Mouse (Mus musculus): Measurements from ENCODE around the gene Cdk15.

Gene Cdk15

DNA sequence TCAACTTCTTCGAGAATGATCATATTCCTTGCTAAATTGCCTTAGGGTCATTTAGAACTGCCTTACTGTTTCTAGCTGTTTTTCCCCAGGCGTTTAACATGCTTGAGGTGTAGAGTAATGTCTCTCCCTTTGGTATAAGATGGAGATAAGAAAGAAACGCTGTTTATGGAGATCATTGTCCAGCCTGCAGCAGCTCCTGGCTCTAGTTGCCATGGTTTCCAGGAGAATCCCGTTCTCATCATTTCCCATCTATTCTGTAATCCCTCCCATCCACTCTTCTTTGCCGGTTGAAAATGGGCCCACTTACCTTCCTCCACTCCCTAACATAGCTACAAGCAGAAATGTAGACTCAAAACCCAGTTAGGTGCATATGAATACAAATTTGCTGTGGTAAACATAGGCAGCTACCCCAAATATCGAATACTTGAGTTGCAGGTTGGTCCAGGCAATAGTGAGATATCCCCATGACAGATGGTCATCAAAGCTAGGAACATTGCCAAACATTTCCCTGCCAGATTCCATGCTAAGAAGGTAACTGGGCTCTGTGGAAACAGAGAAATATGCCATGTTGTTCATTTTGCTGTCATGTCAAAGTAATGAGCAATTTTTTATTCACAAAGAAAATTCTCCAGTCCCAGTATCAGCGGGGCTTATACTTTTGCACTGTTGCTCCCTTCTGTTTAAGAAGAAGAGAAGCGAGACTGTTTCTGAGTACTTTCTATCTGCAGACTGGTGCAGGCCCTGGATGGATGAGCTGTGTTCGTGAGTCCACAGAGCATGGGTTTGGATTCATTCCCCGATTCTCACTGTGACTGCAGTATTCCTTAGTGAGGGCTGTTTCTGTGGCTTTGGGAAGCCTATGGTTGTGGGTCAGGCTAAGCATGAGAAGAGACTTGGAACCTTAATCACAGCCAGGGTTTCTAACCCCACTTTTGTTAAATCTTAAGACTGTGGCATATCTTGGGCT lies 55.8 kb downstream of the Cdk15 start:
- TF ChIP-seq GATA4 (IDR thresholded peaks at IDR 0.05; ENCODE audit: insufficient replicate concordance, low read length) = no peak

DNA sequence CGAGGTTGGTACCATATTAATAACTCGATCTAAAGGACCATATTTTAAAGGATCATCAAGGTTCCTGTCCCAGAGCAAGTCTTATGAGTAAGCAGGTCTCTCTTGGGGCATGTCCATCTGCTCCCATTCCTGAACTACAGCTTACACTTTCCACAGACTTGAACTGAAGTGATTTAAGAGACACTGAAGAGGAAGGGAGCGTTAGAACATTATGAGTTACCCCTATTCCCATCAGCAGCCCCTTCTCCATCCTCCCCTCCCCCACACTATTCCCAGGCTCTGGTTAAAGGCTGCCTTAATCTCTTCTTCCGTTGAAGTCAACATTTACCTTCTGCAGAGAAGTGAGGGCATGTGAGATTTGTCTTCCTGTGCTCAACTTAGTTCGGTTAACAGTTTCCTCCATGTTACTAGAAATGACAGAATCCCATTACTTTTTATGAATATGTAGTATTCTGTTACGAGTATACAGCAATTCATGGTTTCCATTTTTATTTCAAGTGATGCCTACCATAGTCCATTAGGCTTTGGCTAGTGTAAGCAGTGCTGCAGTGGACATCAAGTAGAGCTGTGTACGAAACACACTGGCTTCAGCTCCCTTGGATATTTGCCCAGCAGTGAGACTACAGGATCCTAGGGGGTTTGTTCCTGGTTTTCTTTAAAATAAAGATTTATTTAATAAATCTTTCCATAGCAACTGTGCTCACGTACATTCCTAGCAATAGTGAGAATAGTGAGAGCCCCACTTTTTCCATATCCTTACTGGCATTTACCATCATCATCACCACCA lies 56.6 kb downstream of the Cdk15 start:
- TF ChIP-seq GATA4 (IDR thresholded peaks at IDR 0.05; ENCODE audit: insufficient replicate concordance, low read length) = no peak

DNA sequence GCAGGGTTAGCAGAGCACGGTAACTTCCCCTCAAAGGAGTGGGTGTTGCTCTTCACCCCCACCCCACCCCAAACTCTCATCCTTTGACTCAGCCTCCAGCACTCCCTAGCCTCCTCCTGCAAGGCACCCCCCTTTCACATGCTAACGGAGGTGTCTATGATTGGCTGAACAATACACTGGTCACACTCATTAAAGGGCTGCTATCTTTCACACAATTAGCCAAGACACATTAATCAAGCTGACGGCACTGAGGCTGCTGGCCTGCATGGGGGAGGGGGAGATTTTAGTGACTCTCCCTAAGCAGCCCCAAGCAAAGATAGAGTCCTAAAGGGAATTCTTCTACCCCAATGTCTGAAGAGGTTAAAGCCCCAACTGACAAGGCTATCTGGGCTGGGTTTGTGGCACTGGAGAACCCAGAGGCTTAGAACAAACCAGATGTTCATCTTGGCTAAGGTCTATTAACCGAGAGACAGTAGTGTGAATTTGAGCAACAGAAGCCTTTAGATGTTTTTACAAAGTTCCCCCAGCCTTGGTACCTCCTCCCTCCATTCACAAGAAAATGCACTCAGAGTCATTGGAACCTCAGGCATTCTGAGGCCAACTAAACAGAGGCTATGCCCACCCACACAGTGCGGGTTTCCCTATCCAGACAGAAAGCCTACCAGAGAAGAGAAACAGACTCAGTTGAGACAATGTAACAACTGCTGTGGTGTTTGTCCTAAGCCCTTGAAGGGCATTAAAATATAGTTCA lies 58.5 kb downstream of the Cdk15 start:
- no peak for TF ChIP-seq GATA4 (IDR thresholded peaks at IDR 0.05; ENCODE audit: insufficient replicate concordance, low read length)

DNA sequence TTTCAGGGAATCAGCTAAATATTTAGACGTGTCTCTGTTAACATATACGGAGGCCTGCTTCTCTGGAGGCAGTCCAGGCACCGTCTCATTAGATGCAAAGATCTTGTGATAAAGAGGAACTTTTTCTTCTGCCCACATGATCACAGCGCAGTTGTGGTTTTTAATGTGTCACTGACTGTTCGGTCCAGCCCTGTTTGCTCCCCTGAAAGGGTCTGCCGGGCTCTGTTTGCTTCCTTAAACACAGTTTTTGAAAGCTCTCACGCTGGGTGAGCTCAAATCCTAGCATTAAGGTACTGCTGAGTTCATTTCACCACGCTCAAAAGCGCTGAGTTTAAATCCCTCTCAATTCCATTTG lies 59.3 kb downstream of the Cdk15 start:
- TF ChIP-seq GATA4 (IDR thresholded peaks at IDR 0.05; ENCODE audit: insufficient replicate concordance, low read length) = no peak

DNA sequence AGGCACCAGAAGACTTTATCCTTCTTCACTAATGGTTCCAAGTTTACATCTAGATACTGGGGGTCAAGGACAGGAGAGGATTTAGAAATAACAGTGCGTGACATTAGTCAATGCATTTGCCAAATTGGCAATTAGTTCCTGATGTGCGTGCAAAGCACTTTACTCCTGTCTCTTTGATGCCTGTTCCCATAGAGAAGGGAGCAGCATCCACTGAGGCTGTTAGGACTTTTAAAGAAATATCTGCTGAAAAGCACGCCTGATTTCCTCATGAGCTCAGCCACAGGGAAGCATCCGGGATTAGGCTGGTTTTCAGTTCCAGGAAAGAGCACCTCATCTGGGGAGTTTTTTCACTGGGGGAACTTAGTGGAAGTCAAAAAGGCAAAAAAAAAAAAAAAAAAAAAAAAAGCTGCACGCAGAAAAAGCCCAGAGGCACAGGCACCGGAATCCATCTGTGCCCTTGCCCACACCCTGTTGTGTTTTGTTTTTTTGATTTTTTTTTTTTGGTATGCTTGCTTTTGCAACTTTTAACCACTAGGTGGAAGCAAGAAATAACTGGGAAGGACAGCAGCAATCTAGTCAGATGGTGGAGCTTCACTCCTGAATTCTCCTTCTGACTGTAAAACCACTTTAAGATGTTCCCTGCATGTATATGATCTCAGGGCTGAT lies 59.8 kb downstream of the Cdk15 start:
- no peak for TF ChIP-seq GATA4 (IDR thresholded peaks at IDR 0.05; ENCODE audit: insufficient replicate concordance, low read length)

DNA sequence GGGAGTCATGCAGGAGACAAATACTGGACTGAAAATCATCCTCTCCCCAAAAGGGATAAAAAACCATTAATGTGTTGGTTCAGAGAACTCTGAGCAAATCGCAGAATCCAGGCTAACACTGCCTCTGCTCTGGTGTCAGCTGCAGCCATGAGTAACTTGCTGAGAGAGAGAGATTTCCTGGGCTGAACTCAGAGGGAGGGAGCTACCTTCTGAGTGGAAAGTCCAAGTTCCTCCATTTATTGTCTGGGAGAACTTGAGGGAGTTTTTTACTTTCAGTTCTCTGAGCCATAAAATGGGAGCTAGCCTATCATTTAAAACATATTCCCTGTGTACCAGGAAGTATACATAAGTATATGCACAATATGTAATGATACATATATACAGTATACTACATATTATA lies 60.7 kb downstream of the Cdk15 start:
- TF ChIP-seq GATA4 (IDR thresholded peaks at IDR 0.05; ENCODE audit: insufficient replicate concordance, low read length) = no peak

DNA sequence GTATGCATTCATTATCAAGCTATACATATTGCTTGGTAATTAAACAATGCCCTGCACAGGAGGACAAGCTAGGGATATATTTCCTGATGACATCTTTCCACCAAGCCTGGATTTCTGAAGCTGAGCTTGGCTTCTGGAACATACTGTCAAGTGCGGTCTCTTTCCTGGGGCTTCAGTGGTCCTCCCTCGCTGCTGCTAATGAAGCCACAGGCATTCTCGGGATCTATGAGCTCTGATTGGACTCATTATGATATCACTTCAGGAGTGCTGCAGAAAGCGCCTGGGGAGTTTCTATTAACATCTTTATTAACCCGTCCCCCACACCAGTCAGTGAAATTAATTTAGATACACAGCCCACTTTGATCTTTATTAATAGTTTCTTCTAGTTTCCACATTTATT lies 62.2 kb downstream of the Cdk15 start:
- TF ChIP-seq GATA4 (IDR thresholded peaks at IDR 0.05; ENCODE audit: insufficient replicate concordance, low read length) = no peak

DNA sequence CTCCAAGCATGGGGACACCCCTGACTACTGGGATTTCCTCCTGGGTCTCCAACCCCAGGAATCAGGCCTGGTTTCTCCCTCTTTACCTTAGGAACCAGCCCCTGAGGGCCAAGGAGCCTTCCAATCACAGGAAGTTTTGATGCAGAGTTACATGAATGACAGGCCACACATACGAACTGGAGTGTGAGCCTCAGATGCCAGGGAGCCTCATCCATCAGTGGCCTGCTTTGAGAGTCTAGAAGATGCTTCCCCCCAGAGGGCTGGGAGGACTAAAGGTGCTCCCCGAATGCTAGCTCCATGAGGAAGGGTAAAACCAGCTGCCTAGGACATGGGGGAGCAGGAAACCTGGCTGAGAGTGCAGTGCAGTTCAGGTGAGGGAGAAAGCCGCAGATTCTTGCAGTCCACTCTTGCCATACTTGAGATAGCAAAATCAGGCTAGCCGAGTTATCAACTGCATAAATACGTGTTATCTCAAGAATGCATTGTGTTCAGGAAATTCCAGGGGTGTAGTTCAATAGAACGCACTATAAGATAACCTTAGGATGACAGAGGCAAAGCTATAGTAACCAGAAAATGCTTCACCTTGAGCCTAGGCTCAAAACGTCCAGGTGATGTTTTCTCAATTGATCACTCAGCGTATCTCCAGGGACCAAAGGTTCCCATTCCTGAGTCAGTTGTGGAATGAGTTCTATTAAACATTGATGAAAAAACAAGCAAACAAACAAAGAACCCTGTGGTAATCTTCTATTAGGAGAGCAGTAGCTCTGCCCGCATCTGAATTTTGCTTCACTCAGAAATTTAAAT lies 64.6 kb downstream of the Cdk15 start:
- TF ChIP-seq GATA4 (IDR thresholded peaks at IDR 0.05; ENCODE audit: insufficient replicate concordance, low read length) = peak; percentile 48; the same call in 1 of the 2 replicates

DNA sequence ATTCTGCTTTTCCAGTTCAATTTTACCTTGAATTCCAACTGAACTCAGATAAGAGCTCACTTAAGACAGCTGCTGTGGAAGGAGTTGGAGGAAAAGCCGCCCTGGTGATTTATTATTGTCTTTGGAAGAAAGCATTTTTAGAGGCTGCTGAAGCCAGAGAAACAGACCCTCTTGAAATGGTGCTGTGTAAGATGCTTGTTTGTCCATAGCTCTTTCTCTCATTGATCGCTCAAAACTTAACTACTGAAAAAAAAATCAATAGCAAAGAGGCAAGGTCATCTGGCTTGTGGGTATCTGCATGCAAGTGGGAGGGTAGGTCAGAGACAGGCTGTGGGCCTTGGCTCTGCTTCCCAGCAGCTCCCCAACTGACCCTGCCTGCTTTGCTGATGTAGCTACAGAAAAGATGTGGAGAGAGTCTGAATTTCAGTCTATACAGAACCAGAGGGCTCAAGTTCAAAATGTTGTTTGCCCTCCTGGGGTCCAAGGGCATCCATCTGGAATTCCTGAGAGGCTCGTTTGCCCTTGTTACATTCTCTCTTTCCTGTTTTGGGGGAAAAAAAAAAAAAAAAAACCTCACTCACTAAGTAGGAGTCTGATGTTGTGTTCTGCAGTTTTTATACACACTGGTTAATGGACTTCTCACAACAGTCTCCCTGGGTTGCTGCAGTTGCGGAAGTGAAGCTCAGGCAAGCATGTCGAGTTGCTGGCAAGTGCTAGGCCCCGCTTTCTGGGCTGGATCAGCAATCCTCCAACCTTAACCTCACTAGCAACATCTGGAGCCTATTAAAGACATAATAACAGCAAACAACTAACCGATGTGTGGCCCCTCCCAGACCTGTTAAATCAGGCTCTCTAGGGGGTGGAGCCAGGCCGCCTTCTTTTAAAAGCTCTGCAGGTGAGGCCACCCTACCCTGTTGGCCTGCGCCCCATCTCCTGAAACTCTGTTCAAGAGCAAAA lies 65.5 kb downstream of the Cdk15 start:
- TF ChIP-seq GATA4 (IDR thresholded peaks at IDR 0.05; ENCODE audit: insufficient replicate concordance, low read length) = no peak

DNA sequence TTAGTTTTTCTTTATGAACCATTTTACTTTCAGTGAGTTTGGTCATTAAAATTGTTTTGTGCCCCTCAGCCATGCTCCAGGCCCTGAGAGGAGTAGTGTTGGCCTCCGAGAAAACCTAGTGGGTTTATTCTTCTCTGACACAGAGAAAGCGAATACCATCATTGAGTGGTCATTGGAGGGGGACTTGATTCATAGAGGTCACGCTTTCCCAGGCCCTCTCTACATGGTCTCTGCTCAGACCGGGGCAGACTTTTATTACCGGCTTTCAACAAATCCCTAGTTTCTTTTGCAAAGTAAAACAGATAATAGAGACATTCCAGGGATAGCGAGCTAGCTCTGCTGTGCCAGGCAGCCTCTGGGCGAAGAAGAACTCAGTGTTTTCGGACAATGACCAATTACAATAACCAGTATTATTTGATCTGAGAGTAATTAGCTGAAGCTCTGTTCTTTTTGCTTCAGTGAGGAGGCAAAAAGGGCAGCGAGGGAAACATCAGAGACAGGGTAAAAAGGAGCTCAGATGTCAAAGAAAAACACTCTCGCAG lies 70.2 kb downstream of the Cdk15 start:
- no peak for TF ChIP-seq GATA4 (IDR thresholded peaks at IDR 0.05; ENCODE audit: insufficient replicate concordance, low read length)

DNA sequence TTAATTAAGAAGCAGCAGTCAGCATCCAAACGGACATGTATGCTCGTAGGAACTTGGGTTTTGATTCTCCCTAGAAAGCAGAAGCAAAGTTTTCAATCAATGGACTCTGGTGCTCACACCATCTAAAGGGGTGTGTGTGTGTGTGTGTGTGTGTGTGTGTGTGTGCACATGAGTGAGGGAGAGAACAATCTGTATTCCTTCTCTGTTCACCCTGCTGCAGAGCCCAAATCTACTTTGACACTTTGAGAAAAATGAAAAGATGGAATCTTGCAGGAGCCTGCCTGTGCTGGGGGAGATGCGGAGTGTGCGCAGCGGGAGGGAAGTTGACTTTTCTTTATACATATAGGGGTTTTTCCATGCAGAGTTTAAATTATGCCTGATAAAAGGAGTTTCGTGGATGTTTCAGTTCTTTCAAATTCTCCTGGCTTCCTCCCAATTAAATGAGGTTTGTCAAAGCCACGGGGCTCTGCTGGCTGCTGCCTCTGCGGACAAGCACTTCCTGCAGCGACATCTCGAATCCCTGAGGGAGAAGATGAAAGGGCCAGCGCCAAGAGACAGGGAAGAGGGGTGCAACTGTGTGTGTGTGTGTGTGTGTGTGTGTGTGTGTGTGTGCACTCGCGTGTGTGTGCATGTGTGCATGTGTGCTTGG lies 76.2 kb downstream of the Cdk15 start:
- TF ChIP-seq GATA4 (IDR thresholded peaks at IDR 0.05; ENCODE audit: insufficient replicate concordance, low read length) = no peak

DNA sequence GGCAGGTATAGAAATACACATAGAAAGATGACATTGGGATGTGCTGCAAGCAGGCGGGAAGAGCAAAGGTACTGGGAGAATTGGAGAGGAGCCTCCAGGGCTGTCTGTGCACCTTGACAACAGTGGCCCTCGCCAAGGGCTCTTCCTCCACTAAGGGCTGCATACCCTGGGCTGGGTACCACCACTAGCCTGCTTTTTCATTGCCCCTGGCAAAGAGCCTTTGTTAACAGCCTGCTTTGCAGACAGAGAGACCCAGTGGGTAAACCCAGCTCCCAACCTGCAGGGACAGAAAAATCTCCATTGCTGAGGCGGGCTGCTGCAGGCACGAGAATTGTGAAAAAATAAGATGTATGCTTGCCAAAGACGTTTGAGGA lies 76.7 kb downstream of the Cdk15 start:
- TF ChIP-seq GATA4 (IDR thresholded peaks at IDR 0.05; ENCODE audit: insufficient replicate concordance, low read length) = no peak
